Mouse (Mus musculus): Measurements from ENCODE around the gene Sprn. TPM values are rescaled to one million over a fixed set of nuclear protein-coding genes. Genes with fewer than 3 reads are reported as not detected.

Sprn gene
- polyA plus RNA-seq, 1 experiment from 2014 or later: not detected

Other genes starting within 250 kb of the Sprn start
- gene Utf1, start 211.1 kb downstream of the Sprn start, polyA plus RNA-seq (2015; fragmentation: Nextera tagmentation; extraction: Ambion mirVana): not detected in 2 replicates
- gene 6430531B16Rik, start 176.1 kb downstream of the Sprn start, polyA plus RNA-seq (2015; fragmentation: Nextera tagmentation; extraction: Ambion mirVana): 0.28 TPM in 1 of 2 replicates, not detected in the other
- 0.83 and 1.0 TPM in 2 replicates for gene Adam8, start 162.3 kb downstream of the Sprn start, polyA plus RNA-seq (2015; fragmentation: Nextera tagmentation; extraction: Ambion mirVana)
- 27.7 and 33.6 TPM in 2 replicates for gene Zfp511, start 118.5 kb downstream of the Sprn start, polyA plus RNA-seq (2015; fragmentation: Nextera tagmentation; extraction: Ambion mirVana)
- gene Tubgcp2, start 118.2 kb downstream of the Sprn start, polyA plus RNA-seq (2015; fragmentation: Nextera tagmentation; extraction: Ambion mirVana): 36.4 and 37.0 TPM in 2 replicates
- not detected in 2 replicates for gene Msx3, start 105.8 kb downstream of the Sprn start, polyA plus RNA-seq (2015; fragmentation: Nextera tagmentation; extraction: Ambion mirVana)
- 0.25 and 0.66 TPM in 2 replicates for gene Caly, start 72.3 kb downstream of the Sprn start, polyA plus RNA-seq (2015; fragmentation: Nextera tagmentation; extraction: Ambion mirVana)
- gene Prap1, start 61.5 kb downstream of the Sprn start, polyA plus RNA-seq (2015; fragmentation: Nextera tagmentation; extraction: Ambion mirVana): 0.33 TPM in 1 of 2 replicates, not detected in the other
- gene Fuom, start 52.4 kb downstream of the Sprn start, polyA plus RNA-seq (2015; fragmentation: Nextera tagmentation; extraction: Ambion mirVana): 74.4 and 80.9 TPM in 2 replicates
- gene Paox, start 39.1 kb downstream of the Sprn start, polyA plus RNA-seq (2015; fragmentation: Nextera tagmentation; extraction: Ambion mirVana): 10.9 and 14.4 TPM in 2 replicates
- 169 and 182 TPM in 2 replicates for gene Echs1, start 38.4 kb downstream of the Sprn start, polyA plus RNA-seq (2015; fragmentation: Nextera tagmentation; extraction: Ambion mirVana)
- 27.2 and 30.5 TPM in 2 replicates for gene Mtg1, start 17.3 kb downstream of the Sprn start, polyA plus RNA-seq (2015; fragmentation: Nextera tagmentation; extraction: Ambion mirVana)
- not detected in 2 replicates for gene Olfr522, start 9.9 kb upstream of the Sprn start, polyA plus RNA-seq (2015; fragmentation: Nextera tagmentation; extraction: Ambion mirVana)
- gene Olfr523, start 18.3 kb upstream of the Sprn start, polyA plus RNA-seq (2015; fragmentation: Nextera tagmentation; extraction: Ambion mirVana): not detected in 2 replicates
- not detected in 2 replicates for gene Olfr524, start 51.1 kb upstream of the Sprn start, polyA plus RNA-seq (2015; fragmentation: Nextera tagmentation; extraction: Ambion mirVana)
- 0.39 TPM in 1 of 2 replicates, not detected in the other for gene Cd163l1, start 63.4 kb upstream of the Sprn start, polyA plus RNA-seq (2015; fragmentation: Nextera tagmentation; extraction: Ambion mirVana)
- gene 5830411N06Rik, start 92.4 kb upstream of the Sprn start, polyA plus RNA-seq (2015; fragmentation: Nextera tagmentation; extraction: Ambion mirVana): not detected in 2 replicates
- not detected in 2 replicates for gene Olfr525, start 166.0 kb upstream of the Sprn start, polyA plus RNA-seq (2015; fragmentation: Nextera tagmentation; extraction: Ambion mirVana)
- gene Olfr527, start 179.1 kb upstream of the Sprn start, polyA plus RNA-seq (2015; fragmentation: Nextera tagmentation; extraction: Ambion mirVana): not detected in 2 replicates
- not detected in 2 replicates for gene Olfr60, start 206.8 kb upstream of the Sprn start, polyA plus RNA-seq (2015; fragmentation: Nextera tagmentation; extraction: Ambion mirVana)
- gene Olfr530, start 221.5 kb upstream of the Sprn start, polyA plus RNA-seq (2015; fragmentation: Nextera tagmentation; extraction: Ambion mirVana): not detected in 2 replicates
- gene Olfr531, start 248.0 kb upstream of the Sprn start, polyA plus RNA-seq (2015; fragmentation: Nextera tagmentation; extraction: Ambion mirVana): not detected in 2 replicates

All from heart, embryonic 13.5 days (tissue).